Mouse (Mus musculus): ENCODE measurements around the gene Rpgr. TPM values are rescaled to one million over a fixed set of nuclear protein-coding genes. Genes with fewer than 3 reads are reported as not detected.
A peak's percentile ranks its signal among the peaks of the same experiment; 100 is the strongest.

Rpgr gene
- polyA plus RNA-seq, 1 experiment, result 17.7 TPM

GRCm38 (mm10) chrX:10239515-10239914, 22.8 kb upstream of the Rpgr start:
- no peak for TF ChIP-seq EP300 (IDR thresholded peaks at IDR 0.05; ENCODE audit: insufficient read depth, low read depth, low read length)
- TF ChIP-seq POLR2A (IDR thresholded peaks at IDR 0.05; ENCODE audit: insufficient read depth, low read length), result no peak
- TF ChIP-seq CTCF (IDR thresholded peaks at IDR 0.05; ENCODE audit: low read depth, low read length), result no peak
- H3K4me1 ChIP-seq (ENCODE audit: control insufficient read depth, insufficient read depth, low read length), result no peaks in the 10 kb centered on the region
- no peaks in the 10 kb centered on the region for H3K27me3 ChIP-seq (ENCODE audit: control insufficient read depth, insufficient read depth, low read length, poor library complexity, severe bottlenecking)
- no peaks in the 10 kb centered on the region for H3K36me3 ChIP-seq (ENCODE audit: control insufficient read depth, insufficient read depth, low read length, poor library complexity, severe bottlenecking)
- H3K4me3 ChIP-seq (ENCODE audit: low read depth, low read length), result no peak overlapping the region
- H3K27ac ChIP-seq (ENCODE audit: insufficient read depth, low read length), result no peak overlapping the region
- no peaks in the 10 kb centered on the region for H3K9me3 ChIP-seq (replicated peaks; ENCODE audit: control insufficient read depth, insufficient read depth, low read length, poor library complexity, severe bottlenecking)
- no peak overlapping the region for H3K9ac ChIP-seq (ENCODE audit: low read depth, poor library complexity, severe bottlenecking)

GRCm38 (mm10) chrX:10234617-10235016, 17.9 kb upstream of the Rpgr start:
- Histone ChIP-seq H3K9ac (ENCODE audit: low read depth, poor library complexity, severe bottlenecking) (no peak overlapping the region), H3K9me3 (replicated peaks; ENCODE audit: control insufficient read depth, insufficient read depth, low read length, poor library complexity, severe bottlenecking) (no peaks in the 10 kb centered on the region), H3K27me3 (ENCODE audit: control insufficient read depth, insufficient read depth, low read length, poor library complexity, severe bottlenecking) (no peaks in the 10 kb centered on the region), H3K4me3 (ENCODE audit: low read depth, low read length) (no peak overlapping the region), H3K27ac (ENCODE audit: insufficient read depth, low read length) (no peak overlapping the region), H3K36me3 (ENCODE audit: control insufficient read depth, insufficient read depth, low read length, poor library complexity, severe bottlenecking) (no peaks in the 10 kb centered on the region), H3K4me1 (ENCODE audit: control insufficient read depth, insufficient read depth, low read length) (no peaks in the 10 kb centered on the region)
- TF ChIP-seq EP300 (IDR thresholded peaks at IDR 0.05; ENCODE audit: insufficient read depth, low read depth, low read length) (no peak), CTCF (IDR thresholded peaks at IDR 0.05; ENCODE audit: low read depth, low read length) (no peak), POLR2A (IDR thresholded peaks at IDR 0.05; ENCODE audit: insufficient read depth, low read length) (no peak)

DNA sequence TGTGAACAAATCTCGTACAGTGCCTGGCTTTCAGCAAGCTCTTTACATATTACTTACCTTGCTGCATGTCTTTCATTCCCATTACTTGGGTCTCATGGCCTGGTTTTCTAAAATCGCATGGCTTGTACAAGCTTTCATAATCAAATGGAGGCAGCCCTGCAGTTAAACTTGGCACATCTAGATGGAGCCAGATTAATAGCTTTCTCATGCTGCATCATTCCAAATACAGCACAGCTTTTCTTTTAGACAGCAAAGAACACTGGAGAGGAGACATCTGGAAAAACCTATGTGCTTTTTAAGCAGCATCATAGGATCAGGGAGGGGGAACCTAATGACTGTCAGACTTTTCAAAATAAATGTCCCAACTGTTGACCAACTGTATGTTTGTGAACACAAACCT, 16.3 kb upstream of the Rpgr start:
- no peak overlapping the region for H3K27ac ChIP-seq (ENCODE audit: insufficient read depth, low read length)
- H3K27me3 ChIP-seq (ENCODE audit: control insufficient read depth, insufficient read depth, low read length, poor library complexity, severe bottlenecking), result no peaks in the 10 kb centered on the region
- H3K9ac ChIP-seq (ENCODE audit: low read depth, poor library complexity, severe bottlenecking), result no peak overlapping the region

DNA sequence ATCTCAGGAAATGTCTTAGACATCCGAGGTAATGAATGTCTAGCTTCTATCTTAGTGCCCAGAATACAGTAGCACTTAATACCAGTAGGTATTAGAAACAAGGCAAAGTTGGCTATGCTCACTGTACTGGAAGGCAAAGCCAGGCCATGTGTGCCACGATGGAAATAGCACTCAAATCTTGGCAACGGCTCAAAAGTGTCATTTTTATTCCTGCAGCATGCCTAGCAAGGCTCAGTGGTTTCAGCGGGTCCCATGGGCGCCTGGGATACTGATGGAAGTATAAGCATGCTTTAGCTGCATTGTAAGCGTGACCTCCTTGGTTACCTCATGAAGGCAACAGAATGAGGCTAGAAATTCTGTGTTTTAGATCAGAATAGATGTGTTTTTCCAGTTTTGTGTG, 2.6 kb upstream of the Rpgr start:
- H3K4me3 ChIP-seq (ENCODE audit: low read depth, low read length), result no peak overlapping the region
- H3K4me1 ChIP-seq (ENCODE audit: control insufficient read depth, insufficient read depth, low read length), result no peaks in the 10 kb centered on the region
- no peaks in the 10 kb centered on the region for H3K36me3 ChIP-seq (ENCODE audit: control insufficient read depth, insufficient read depth, low read length, poor library complexity, severe bottlenecking)
- H3K9me3 ChIP-seq (replicated peaks; ENCODE audit: control insufficient read depth, insufficient read depth, low read length, poor library complexity, severe bottlenecking), result no peaks in the 10 kb centered on the region
- TF ChIP-seq EP300 (IDR thresholded peaks at IDR 0.05; ENCODE audit: insufficient read depth, low read depth, low read length) (no peak), POLR2A (IDR thresholded peaks at IDR 0.05; ENCODE audit: insufficient read depth, low read length) (no peak), CTCF (IDR thresholded peaks at IDR 0.05; ENCODE audit: low read depth, low read length) (no peak)
- no peak overlapping the region for H3K27ac ChIP-seq (ENCODE audit: insufficient read depth, low read length)
- no peak overlapping the region for H3K9ac ChIP-seq (ENCODE audit: low read depth, poor library complexity, severe bottlenecking)
- no peaks in the 10 kb centered on the region for H3K27me3 ChIP-seq (ENCODE audit: control insufficient read depth, insufficient read depth, low read length, poor library complexity, severe bottlenecking)

More for the DNA sequence above, 16.3 kb upstream of the Rpgr start:
- no peaks in the 10 kb centered on the region for H3K4me1 ChIP-seq (ENCODE audit: control insufficient read depth, insufficient read depth, low read length)
- H3K36me3 ChIP-seq (ENCODE audit: control insufficient read depth, insufficient read depth, low read length, poor library complexity, severe bottlenecking), result no peaks in the 10 kb centered on the region
- no peak overlapping the region for H3K4me3 ChIP-seq (ENCODE audit: low read depth, low read length)
- H3K9me3 ChIP-seq (replicated peaks; ENCODE audit: control insufficient read depth, insufficient read depth, low read length, poor library complexity, severe bottlenecking), result no peaks in the 10 kb centered on the region
- no peak for TF ChIP-seq POLR2A (IDR thresholded peaks at IDR 0.05; ENCODE audit: insufficient read depth, low read length)
- no peak for TF ChIP-seq EP300 (IDR thresholded peaks at IDR 0.05; ENCODE audit: insufficient read depth, low read depth, low read length)
- TF ChIP-seq CTCF (IDR thresholded peaks at IDR 0.05; ENCODE audit: low read depth, low read length), result no peak

- Histone ChIP-seq H3K36me3 (ENCODE audit: control insufficient read depth, insufficient read depth, low read length, poor library complexity, severe bottlenecking) (no peaks in the 10 kb centered on the region), H3K4me1 (ENCODE audit: control insufficient read depth, insufficient read depth, low read length) (no peaks in the 10 kb centered on the region), H3K27ac (ENCODE audit: insufficient read depth, low read length) (no peak overlapping the region), H3K4me3 (ENCODE audit: low read depth, low read length) (peak overlapping the region; percentile 94), H3K27me3 (ENCODE audit: control insufficient read depth, insufficient read depth, low read length, poor library complexity, severe bottlenecking) (no peaks in the 10 kb centered on the region), H3K9me3 (replicated peaks; ENCODE audit: control insufficient read depth, insufficient read depth, low read length, poor library complexity, severe bottlenecking) (no peaks in the 10 kb centered on the region), H3K9ac (ENCODE audit: low read depth, poor library complexity, severe bottlenecking) (peak overlapping the region; percentile 74)
- TF ChIP-seq EP300 (IDR thresholded peaks at IDR 0.05; ENCODE audit: insufficient read depth, low read depth, low read length), result no peak
- TF ChIP-seq CTCF (IDR thresholded peaks at IDR 0.05; ENCODE audit: low read depth, low read length), result no peak
- TF ChIP-seq POLR2A (IDR thresholded peaks at IDR 0.05; ENCODE audit: insufficient read depth, low read length), result no peak
Observed at GRCm38 (mm10) chrX:10215972-10216371, 748 bp downstream of the Rpgr start.

- Histone ChIP-seq H3K4me1 (ENCODE audit: control insufficient read depth, insufficient read depth, low read length) (no peaks in the 10 kb centered on the region), H3K9ac (ENCODE audit: low read depth, poor library complexity, severe bottlenecking) (no peak overlapping the region), H3K27ac (ENCODE audit: insufficient read depth, low read length) (no peak overlapping the region), H3K36me3 (ENCODE audit: control insufficient read depth, insufficient read depth, low read length, poor library complexity, severe bottlenecking) (no peaks in the 10 kb centered on the region), H3K9me3 (replicated peaks; ENCODE audit: control insufficient read depth, insufficient read depth, low read length, poor library complexity, severe bottlenecking) (no peaks in the 10 kb centered on the region), H3K4me3 (ENCODE audit: low read depth, low read length) (no peak overlapping the region), H3K27me3 (ENCODE audit: control insufficient read depth, insufficient read depth, low read length, poor library complexity, severe bottlenecking) (no peaks in the 10 kb centered on the region)
- TF ChIP-seq POLR2A (IDR thresholded peaks at IDR 0.05; ENCODE audit: insufficient read depth, low read length) (no peak), EP300 (IDR thresholded peaks at IDR 0.05; ENCODE audit: insufficient read depth, low read depth, low read length) (no peak), CTCF (IDR thresholded peaks at IDR 0.05; ENCODE audit: low read depth, low read length) (no peak)
Observed at GRCm38 (mm10) chrX:10205937-10206336, 10.8 kb downstream of the Rpgr start.
